Mouse (Mus musculus): ENCODE measurements around the gene Actl7a.

GRCm38 (mm10) chr4:56716801-56717200, 26.4 kb upstream of the Actl7a start:
- TF ChIP-seq CTCF (conservative IDR thresholded peaks at IDR 0.05; ENCODE audit: low read length) (no peak), POU5F1 (IDR thresholded peaks at IDR 0.05; ENCODE audit: borderline replicate concordance, low read length) (no peak), NANOG (IDR thresholded peaks at IDR 0.05; ENCODE audit: borderline replicate concordance, low read length) (no peak)
